Mouse (Mus musculus) myocyte (in vitro differentiated cells): Measurements from ENCODE around the gene Zfp386.

Experiments used
- CEBPB ChIP-seq: IDR thresholded peaks from 2 replicates; pipeline ENCODE4 v1.6.1; 2011; ENCODE audit warnings: mild to moderate bottlenecking, moderate library complexity; ENCODE audit not compliant: poor library complexity, insufficient read depth, severe bottlenecking
- MAX ChIP-seq: IDR thresholded peaks from one replicate; pipeline ENCODE4 v1.6.1; 2011; ENCODE audit warnings: low read depth, mild to moderate bottlenecking, control low read depth
- POLR2A ChIP-seq: IDR thresholded peaks from one replicate; pipeline ENCODE4 v1.6.1; 2011; ENCODE audit warnings: low read depth, mild to moderate bottlenecking, control low read depth, moderate library complexity; ENCODE audit not compliant: insufficient read length
- POLR2AphosphoS2 ChIP-seq: IDR thresholded peaks from one replicate; pipeline ENCODE4 v1.6.1; 2011; ENCODE audit warnings: low read depth, control low read depth; ENCODE audit not compliant: insufficient read length
- REST ChIP-seq: IDR thresholded peaks from one replicate; pipeline ENCODE4 v1.6.1; 2011; ENCODE audit warnings: mild to moderate bottlenecking, control low read depth, moderate library complexity; ENCODE audit not compliant: insufficient read depth, insufficient read length
- SRF ChIP-seq: IDR thresholded peaks from one replicate; pipeline ENCODE4 v1.6.1; 2011; ENCODE audit warnings: low read depth; ENCODE audit not compliant: control insufficient read depth, insufficient read length
- TCF12 ChIP-seq: IDR thresholded peaks from one replicate; pipeline ENCODE4 v1.6.1; 2011; ENCODE audit warnings: mild to moderate bottlenecking, control low read depth; ENCODE audit not compliant: poor library complexity, insufficient read depth, severe bottlenecking
- USF1 ChIP-seq: IDR thresholded peaks from one replicate; pipeline ENCODE4 v1.6.1; 2011; ENCODE audit warnings: low read depth, mild to moderate bottlenecking, control low read depth, moderate library complexity

DNA sequence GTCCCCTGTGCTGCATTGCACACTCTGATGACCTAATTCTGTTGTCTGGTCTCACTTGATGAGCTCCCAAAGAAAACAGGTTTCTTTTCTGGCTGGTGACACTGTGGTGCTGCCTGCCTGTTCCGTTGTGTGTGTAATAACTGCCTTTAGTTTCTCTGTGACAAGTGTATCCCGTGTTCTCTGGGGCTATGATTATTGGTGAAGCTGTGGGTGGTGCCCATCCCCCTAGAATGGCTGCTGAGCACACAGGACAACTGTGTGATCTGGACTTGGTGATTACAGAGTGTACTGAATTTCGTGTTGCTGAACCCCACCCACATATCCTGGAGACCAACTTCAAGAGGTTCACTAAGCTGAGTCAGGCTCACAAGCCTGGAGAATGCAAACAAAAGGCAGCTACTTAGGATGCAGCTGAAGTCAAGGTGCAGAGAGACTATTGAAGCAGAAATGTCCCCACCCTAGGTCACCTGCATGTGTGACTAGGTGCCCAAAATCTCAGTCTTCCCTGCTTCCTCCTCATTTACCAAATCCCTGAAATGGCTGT, 48.9 kb downstream of the Zfp386 start:
- TF ChIP-seq POLR2A, result no peak
- TF ChIP-seq TCF12, result no peak
- no peak for TF ChIP-seq USF1
- no peak for TF ChIP-seq MAX
- no peak for TF ChIP-seq REST
- no peak for TF ChIP-seq CEBPB
- no peak for TF ChIP-seq POLR2AphosphoS2
- no peak for TF ChIP-seq SRF
